Mouse (Mus musculus) frontal cortex, adult (tissue): ENCODE results near the gene Hoxc10.

Source experiments
- ATAC-seq: cut with Nextera tagmentation; 2 replicates; pipeline ENCODE4 v1.9.2; 2017; ENCODE audit warnings: mild to moderate bottlenecking, moderate library complexity, mixed read lengths; ENCODE audit not compliant: low TSS enrichment

Hoxc10 gene

DNA sequence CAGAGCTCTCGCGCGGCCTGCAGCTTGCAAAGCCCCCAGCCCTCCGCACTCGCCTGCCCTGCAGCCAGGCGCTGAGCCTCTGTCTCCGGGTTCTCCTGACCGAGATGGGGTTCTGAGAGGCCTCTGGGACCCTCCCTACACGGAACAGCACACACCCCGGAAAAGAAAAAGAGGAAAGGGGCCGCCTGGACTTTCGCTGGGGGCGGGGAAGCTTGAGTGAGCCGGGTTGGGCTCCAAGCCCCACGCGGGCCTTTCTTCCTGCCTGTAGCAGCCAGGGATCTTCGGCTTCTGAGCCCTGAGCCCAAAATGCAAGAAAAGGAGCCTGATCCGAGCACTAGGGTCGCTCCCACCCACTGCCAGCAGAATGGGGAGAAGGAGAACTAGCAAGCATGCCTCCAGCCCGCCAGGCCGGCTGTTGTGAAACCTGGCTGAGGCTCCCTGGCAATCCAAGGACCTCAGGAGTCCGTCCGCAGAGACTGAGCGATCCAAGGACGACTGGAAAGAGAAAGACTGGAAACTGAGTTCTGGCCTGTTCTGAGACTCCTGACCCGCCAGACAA is 45.4 kb downstream of the Hoxc10 start:
- ATAC-seq = no peak

DNA sequence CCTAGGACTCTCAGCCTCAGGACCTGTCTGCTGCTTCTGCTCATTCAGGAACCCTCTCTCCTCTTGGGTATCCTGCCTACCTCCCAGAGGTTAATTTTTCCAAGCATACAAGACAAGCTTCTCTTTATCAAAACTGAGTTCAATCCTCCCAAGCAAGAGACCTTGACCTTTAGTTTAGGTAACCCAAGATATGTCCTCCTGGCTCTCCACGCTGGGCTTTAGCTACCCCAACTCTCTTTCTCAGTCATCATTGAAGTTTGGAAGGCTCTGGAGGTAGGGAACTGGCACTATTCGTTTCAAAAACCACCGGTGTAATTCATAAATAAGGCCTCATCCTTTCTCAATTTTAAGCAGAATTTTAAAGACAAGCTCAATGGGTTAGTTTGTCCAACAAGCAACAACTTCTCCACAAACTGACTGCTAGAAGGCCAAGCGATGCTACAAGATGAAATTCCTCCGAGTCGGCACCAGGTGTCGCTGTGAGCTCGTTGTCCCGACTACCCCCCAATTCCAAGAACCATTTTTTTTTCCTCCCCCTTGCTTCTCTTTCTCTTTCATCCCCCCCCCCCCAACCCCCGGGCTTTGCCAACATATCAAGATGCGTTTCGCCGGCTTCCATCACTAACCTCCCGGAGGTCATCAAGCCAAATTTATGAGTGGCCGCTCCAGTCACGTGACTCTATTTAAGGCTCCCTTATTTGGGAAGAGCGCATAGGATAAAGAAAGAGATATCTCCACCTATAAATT is 46.8 kb downstream of the Hoxc10 start:
- no peak for ATAC-seq

GRCm38 (mm10) chr15:103014166-103015008 is 47.8 kb downstream of the Hoxc10 start:
- no peak for ATAC-seq

DNA sequence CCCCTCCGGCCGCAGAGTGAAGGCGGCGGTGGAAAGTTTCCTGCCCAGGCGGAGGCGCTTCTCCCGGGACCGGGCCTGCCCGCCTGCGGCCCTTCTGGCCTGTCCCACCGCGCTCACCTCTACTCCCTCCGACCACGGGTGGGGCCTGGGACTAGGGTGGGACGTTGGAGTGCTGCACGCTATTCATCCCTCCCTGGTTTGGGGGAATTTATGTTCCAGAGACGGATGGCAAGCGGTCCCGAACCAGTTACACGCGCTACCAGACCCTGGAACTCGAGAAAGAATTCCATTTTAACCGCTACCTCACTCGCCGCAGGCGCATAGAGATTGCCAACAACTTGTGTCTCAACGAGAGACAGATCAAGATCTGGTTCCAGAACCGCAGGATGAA is 48.4 kb downstream of the Hoxc10 start:
- ATAC-seq = no peak

DNA sequence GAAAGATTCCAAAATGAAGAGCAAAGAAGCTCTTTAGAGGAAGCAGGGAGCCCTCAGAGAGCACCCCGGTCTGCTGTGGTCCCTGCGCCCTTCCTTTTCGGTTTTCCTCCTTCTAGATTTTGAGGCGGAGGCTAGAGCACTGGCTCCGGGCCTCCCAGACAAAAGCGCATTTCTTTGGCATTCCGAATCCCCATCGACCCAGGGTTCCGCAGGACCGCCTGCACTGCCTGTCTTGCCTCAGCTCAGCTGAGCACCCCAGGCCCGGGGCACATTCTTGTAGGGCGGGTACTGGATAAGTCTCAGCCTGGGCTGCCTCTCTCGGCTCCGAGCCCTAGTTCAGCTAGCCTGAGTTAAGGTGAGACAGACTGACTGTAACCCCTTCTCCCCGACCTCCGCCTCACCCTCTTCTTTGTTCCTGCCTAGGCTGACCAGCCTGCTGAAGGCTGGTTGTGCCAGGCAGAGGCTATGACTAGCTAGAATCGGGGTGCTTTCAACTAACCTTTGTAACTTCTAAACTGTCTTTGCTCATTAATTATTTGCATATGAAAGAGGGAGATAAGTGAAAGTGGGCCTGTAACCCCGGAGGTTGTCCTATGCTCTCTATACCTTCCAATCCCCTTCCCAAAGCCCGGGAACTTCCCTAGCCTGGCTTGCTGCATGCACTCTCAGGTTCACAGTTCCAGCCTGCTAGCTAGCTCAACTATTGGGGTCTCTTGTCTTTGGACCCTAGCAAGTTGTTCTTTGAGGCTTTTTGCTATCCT is 49.0 kb downstream of the Hoxc10 start:
- ATAC-seq = no peak

DNA sequence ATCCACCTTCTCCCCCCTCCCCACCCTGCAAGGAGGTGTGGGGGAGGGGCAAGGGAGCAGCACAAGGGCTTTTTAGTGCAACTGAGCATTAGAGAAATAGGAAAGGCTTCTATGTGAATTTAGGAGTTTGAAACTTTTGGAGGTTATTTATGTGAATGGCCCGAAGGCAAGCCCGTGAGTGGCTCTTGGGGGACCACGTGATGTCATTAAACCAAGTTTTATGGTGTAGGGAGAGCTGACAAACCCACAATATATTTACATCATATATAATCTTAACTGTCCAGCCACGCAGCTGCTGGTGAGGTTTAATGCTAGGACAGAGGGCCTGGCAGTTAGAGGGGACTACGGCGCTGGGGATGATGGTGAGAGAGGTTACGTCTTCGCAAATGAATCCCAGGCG is 52.0 kb downstream of the Hoxc10 start, which contains the start of gene Hoxc4:
Hoxc4 (plus strand) TSS at position 299 of the 400 bp plus-strand sequence.
- ATAC-seq = no peak

DNA sequence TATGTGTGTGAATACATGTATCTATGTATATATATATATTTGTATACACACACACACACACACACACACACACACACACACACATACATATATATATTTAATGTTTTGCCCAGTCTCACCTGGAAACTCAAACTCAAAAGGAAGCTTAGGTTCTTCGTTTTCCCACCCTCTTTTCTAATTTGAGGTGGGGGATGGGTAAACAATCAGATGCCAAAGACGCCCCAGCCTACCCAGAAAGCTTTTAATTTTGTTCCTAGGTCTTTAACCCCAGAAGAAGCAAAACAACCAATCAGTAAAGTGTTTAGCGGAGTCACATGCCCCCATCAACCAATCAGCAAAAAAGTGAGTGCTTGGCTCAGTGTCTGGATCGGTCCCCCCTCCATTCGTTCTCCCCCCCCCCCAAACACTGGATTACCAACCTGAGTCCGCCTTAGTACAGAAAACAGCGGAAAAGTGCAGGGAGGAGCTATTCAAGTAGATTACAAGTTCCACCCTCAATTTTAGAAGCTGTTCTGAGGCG is 54.4 kb downstream of the Hoxc10 start:
- ATAC-seq = no peak
